Mouse (Mus musculus) thymus, adult 2 months (tissue): Measurements from ENCODE around the gene Cacna1d. TPM values are rescaled to one million over a fixed set of nuclear protein-coding genes. Genes with fewer than 3 reads are reported as not detected.

Experiments
- DNase-seq: peaks from one replicate; pipeline ENCODE4 v3.0.0; 2021
- H3K27ac ChIP-seq: fragments of 200-500 bp; 2 replicates; pipeline ENCODE4 v1.5.1; 2012; ENCODE audit warnings: low read length, control low read depth; ENCODE audit not compliant: control insufficient read depth, insufficient read depth
- H3K27me3 ChIP-seq: fragments of 200-500 bp; 2 replicates; pipeline ENCODE4 v1.6.1; 2012; ENCODE audit warnings: mild to moderate bottlenecking, low read length, moderate library complexity, mixed read lengths; ENCODE audit not compliant: control insufficient read depth, insufficient read depth
- H3K36me3 ChIP-seq: fragments of 200-500 bp; 2 replicates; pipeline ENCODE4 v1.6.1; 2012; ENCODE audit warnings: mild to moderate bottlenecking, low read length, moderate library complexity; ENCODE audit not compliant: control insufficient read depth, insufficient read depth
- H3K4me1 ChIP-seq: fragments of 200-500 bp; replicated peaks from 2 replicates; pipeline ENCODE4 v1.6.1; 2012; ENCODE audit warnings: low read length; ENCODE audit not compliant: control insufficient read depth, insufficient read depth
- H3K4me3 ChIP-seq: fragments of 200-500 bp; 2 replicates; pipeline ENCODE4 v1.5.1; 2012; ENCODE audit warnings: mild to moderate bottlenecking, low read length, control low read depth, moderate library complexity; ENCODE audit not compliant: control insufficient read depth, insufficient read depth
- CTCF ChIP-seq: fragments of 200-500 bp; IDR thresholded peaks from 2 replicates; pipeline ENCODE4 v1.5.1; 2012; ENCODE audit warnings: mild to moderate bottlenecking, control low read depth, low read length, moderate library complexity, borderline replicate concordance; ENCODE audit not compliant: control insufficient read depth, poor library complexity, insufficient read depth; ENCODE audit errors: extremely low read depth
- POLR2A ChIP-seq: fragments of 200-500 bp; IDR thresholded peaks from 2 replicates; pipeline ENCODE4 v1.6.1; 2012; ENCODE audit warnings: mild to moderate bottlenecking, low read length, control low read depth, moderate library complexity; ENCODE audit not compliant: control insufficient read depth, poor library complexity, insufficient read depth; ENCODE audit errors: extremely low read depth
- WGBS: fragments of 180-500 bp; shearing (Covaris S2); methylation state at CpG from one replicate; pipeline ENCODE4 v1.1.7; 2018; 5-methylcytosine and 5-hydroxymethylcytosine counted together
- polyA plus RNA-seq: library from polyadenylated mRNA; depleted of rRNA; stranded (reverse); fragments of >200 nt; gene quantifications from 2 replicates; pipeline ENCODE4 v1.2.3, GENCODE M21; 2012

Gene Cacna1d
- polyA plus RNA-seq, 1 experiment, result 2.2 TPM

- Histone ChIP-seq H3K4me3 (no peak overlapping the region), H3K36me3 (no peaks in the 10 kb centered on the region), H3K27me3 (no peaks in the 10 kb centered on the region), H3K4me1 (no peaks in the 10 kb centered on the region; the same call in 1 of the 2 replicates), H3K27ac (no peak overlapping the region)
- TF ChIP-seq POLR2A (no peak), CTCF (no peak)
- DNase-seq, result no peak
- WGBS, result 87% methylated on average over 11 of the region's 11 CpGs
Measured at GRCm38 (mm10) chr14:30329109-30329508, 162.1 kb downstream of the Cacna1d start.

- H3K27ac ChIP-seq, result no peak overlapping the region
- TF ChIP-seq CTCF, result no peak
- no peak for TF ChIP-seq POLR2A
- no peaks in the 10 kb centered on the region; the same call in 1 of the 2 replicates for H3K4me1 ChIP-seq
- 90% methylated on average over 7 of the region's 7 CpGs for WGBS
- H3K4me3 ChIP-seq, result no peak overlapping the region
- H3K36me3 ChIP-seq, result no peaks in the 10 kb centered on the region
- no peaks in the 10 kb centered on the region for H3K27me3 ChIP-seq
- no peak for DNase-seq
Measured at GRCm38 (mm10) chr14:30327452-30327851, 163.8 kb downstream of the Cacna1d start.

- H3K27me3 ChIP-seq, result no peaks in the 10 kb centered on the region
- no peaks in the 10 kb centered on the region for H3K36me3 ChIP-seq
- no peak overlapping the region for H3K27ac ChIP-seq
- 86% methylated on average over 8 of the region's 8 CpGs for WGBS
- no peak overlapping the region for H3K4me3 ChIP-seq
- no peaks in the 10 kb centered on the region; the same call in 1 of the 2 replicates for H3K4me1 ChIP-seq
- DNase-seq, result no peak
- TF ChIP-seq CTCF (no peak), POLR2A (no peak)
Measured at GRCm38 (mm10) chr14:30327051-30327450, 164.2 kb downstream of the Cacna1d start.

DNA sequence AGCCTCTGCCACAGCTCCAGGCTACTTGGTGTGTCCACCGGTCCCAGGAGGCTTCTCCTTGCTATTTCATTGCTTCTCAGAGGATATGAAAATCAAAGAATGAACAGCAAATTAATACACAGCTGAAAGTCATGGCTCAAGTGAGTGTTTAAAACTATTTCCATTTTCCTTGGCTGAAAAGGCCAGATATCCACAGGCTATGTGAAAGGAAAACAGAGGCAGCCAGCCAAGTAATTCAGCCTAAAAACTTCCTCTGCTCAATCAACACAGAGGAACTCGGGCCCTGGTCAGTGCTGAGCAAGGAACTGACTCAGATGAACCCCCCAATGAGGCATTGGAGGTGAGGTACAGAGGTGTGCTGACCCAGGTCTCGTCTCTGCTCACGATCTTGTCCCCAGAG is 165.0 kb downstream of the Cacna1d start:
- H3K4me3 ChIP-seq, result no peak overlapping the region
- no peaks in the 10 kb centered on the region; the same call in 1 of the 2 replicates for H3K4me1 ChIP-seq
- no peaks in the 10 kb centered on the region for H3K27me3 ChIP-seq
- 77% methylated on average over 4 of the region's 4 CpGs for WGBS
- DNase-seq, result no peak
- H3K36me3 ChIP-seq, result no peaks in the 10 kb centered on the region
- TF ChIP-seq CTCF (no peak), POLR2A (no peak)
- no peak overlapping the region for H3K27ac ChIP-seq

- no peak overlapping the region for H3K27ac ChIP-seq
- TF ChIP-seq CTCF, result no peak
- TF ChIP-seq POLR2A, result no peak
- no peaks in the 10 kb centered on the region; the same call in 1 of the 2 replicates for H3K4me1 ChIP-seq
- no peaks in the 10 kb centered on the region for H3K36me3 ChIP-seq
- 90% methylated on average over 5 of the region's 5 CpGs for WGBS
- no peak for DNase-seq
- H3K27me3 ChIP-seq, result no peaks in the 10 kb centered on the region
- no peak overlapping the region for H3K4me3 ChIP-seq
Measured at GRCm38 (mm10) chr14:30324994-30325393, 166.3 kb downstream of the Cacna1d start.

GRCm38 (mm10) chr14:30318715-30319437 is 172.4 kb downstream of the Cacna1d start:
- Histone ChIP-seq H3K27me3 (no peaks in the 10 kb centered on the region), H3K4me3 (no peak overlapping the region), H3K36me3 (no peaks in the 10 kb centered on the region), H3K4me1 (no peaks in the 10 kb centered on the region), H3K27ac (no peak overlapping the region)
- TF ChIP-seq POLR2A (no peak), CTCF (no peak)
- DNase-seq, result no peak
- WGBS, result 94% methylated on average over 9 of the region's 9 CpGs
